Mouse (Mus musculus) embryonic fibroblast, embryonic 13.5 days (primary cell): ENCODE results near the gene Mrps21.

Experiments
- CTCF ChIP-seq: IDR thresholded peaks from 2 replicates; pipeline ENCODE4 v1.5.1; 2011; ENCODE audit warnings: mild to moderate bottlenecking, control low read depth, low read length, moderate library complexity, borderline replicate concordance; ENCODE audit not compliant: insufficient read depth
- POLR2A ChIP-seq: IDR thresholded peaks from 2 replicates; pipeline ENCODE4 v1.6.1; 2011; ENCODE audit warnings: low read depth, mild to moderate bottlenecking, control low read depth, low read length, moderate library complexity

DNA sequence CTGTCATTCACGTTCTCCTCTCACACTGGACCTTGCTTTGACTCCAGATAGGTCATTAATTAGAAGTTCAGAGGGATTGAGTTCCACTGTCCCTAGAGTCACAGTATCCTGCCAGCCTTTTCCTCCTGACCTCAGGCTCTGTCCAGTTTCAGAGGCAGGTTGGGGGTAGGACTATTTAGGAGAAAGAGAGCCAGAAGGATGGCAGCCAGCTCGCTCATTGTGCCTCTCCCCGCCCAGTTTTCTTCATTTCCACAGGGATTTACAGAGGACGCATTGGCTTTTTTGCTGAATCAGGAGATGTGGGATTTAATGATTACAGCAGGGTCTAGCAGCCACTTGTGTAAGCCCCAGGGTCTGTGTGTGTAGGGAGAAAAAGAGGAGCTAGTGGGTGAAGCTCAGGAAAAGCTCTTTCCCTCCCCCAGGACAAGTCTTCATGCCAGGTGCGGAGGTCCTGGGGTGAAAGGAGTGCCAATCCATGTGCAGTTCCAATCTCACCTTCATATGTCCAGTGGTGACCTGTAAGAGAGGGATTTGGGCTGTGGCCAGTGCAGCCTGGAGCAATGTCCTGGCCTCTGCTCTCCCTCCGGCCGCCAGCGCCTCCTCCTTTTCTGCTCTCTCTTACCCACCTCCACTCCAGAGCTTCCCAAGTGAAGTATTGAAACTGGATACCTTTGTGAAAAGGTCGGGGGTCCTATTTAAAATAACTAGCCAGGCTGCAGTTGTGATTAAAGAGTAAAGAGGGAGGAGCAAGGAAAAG is 30.5 kb upstream of the Mrps21 start:
- TF ChIP-seq POLR2A (no peak), CTCF (no peak)
